Mouse (Mus musculus) cortical plate, adult 2 months (tissue): ENCODE measurements at regions not wholly inside any gene's neighbourhood (a gene's known extent, or its start where the extent isn't known, plus 50 kb on each side); places are given as distances from the start of the nearest gene placed in this dataset.

Experiments
- CTCF ChIP-seq: fragments of 200-500 bp; IDR thresholded peaks from 2 replicates; pipeline ENCODE4 v1.5.1; 2011; ENCODE audit warnings: mild to moderate bottlenecking, control low read depth, low read length; ENCODE audit not compliant: insufficient read depth; ENCODE audit errors: extremely low read depth
- POLR2A ChIP-seq: fragments of 200-500 bp; IDR thresholded peaks from 2 replicates; pipeline ENCODE4 v1.6.1; 2011; ENCODE audit warnings: mild to moderate bottlenecking, low read length, control low read depth; ENCODE audit not compliant: insufficient read depth; ENCODE audit errors: extremely low read depth

- TF ChIP-seq CTCF (no peak), POLR2A (no peak)
Measured at GRCm38 (mm10) chrX:75673586-75673919, 95.5 kb upstream of the Rab39b start.
